ENCODE assay signal across 8 mouse cellular contexts in the genomic region with DNA sequence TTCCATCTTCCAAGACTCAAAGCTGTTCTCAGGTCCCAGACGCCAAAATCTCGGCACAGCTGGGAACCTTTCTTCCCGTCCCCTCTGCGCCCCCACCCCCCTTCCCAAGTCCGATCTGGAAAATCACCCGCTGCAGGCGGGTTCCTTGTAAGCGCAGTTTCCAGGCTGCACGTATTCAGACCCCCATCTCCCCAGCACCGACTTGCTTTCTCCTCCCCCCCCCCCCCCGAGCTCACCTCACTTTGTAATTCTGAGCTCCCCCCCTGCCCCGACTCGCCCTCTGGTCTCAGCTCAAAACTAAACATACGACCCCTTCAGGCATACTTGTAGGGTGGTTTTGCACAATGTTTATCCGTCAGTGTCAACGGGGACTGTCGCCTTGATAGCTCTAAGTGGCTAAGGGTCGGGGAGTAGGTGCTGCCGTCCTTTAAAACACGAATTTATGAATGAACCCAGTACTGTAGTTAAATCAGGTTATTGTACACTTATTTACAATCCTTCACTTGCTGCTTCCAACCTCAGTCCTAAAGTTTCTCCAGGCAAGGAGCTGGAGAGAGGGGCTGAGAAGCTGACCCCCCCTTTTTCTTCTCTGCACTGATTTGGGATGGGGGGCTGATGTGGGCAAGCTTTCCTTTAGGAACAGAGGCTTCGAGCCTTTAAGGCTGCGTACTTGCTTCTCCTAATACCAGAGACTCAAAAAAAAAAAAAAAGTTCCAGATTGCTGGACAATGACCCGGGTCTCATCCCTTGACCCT. TPM values are rescaled to one million over a fixed set of nuclear protein-coding genes. Genes with fewer than 3 reads are reported as not detected.
A peak's percentile ranks its signal among the peaks of the same experiment; 100 is the strongest.
DNase-seq lines count a peak whose midpoint lies in the region; ATAC-seq and TF ChIP-seq lines count a peak whose summit lies in the region.

No protein-coding gene starts in this region.

- peaks cover 6 to 7% of the 10 kb centered on the region in 2 experiments for H3K27me3 ChIP-seq in MEL (ENCODE audit: control insufficient read depth in 1 of 2, insufficient read depth in 2 of 2, low read length in 2 of 2)
- H3K27me3 ChIP-seq in forebrain, embryonic 14.5 days (replicated peaks; ENCODE audit: control insufficient read depth, insufficient read depth, low read length): peaks cover 13% of the 10 kb centered on the region
- peaks cover 74% of the 10 kb centered on the region for H3K27me3 ChIP-seq in liver, embryonic 16.5 days (ENCODE audit: control insufficient read depth, insufficient read depth, low read depth, low read length)

- H3K4me3 ChIP-seq in MEL (ENCODE audit: control insufficient read depth in 1 of 2, insufficient read depth in 1 of 2, low read depth in 2 of 2, low read length in 2 of 2): peak overlapping the region; percentile 40 to 54
- peak overlapping the region; percentile 50 for H3K4me3 ChIP-seq in forebrain, embryonic 14.5 days (ENCODE audit: low read depth, low read length)
- peak overlapping the region; percentile 68 for H3K4me3 ChIP-seq in liver, embryonic 16.5 days (ENCODE audit: low read depth, low read length)

- H3K79me2 ChIP-seq in MEL (ENCODE audit: control insufficient read depth, insufficient read depth, low read length, poor library complexity): no peaks in the 10 kb centered on the region

- WGBS in forebrain, embryonic 14.5 days: 0% methylated on average over 23 of the region's 23 CpGs
- WGBS in liver, embryonic 16.5 days (ENCODE audit: insufficient replicate concordance): under 1% methylated on average over 23 of the region's 23 CpGs

- no peak for TF ChIP-seq POLR2A in MEL (IDR thresholded peaks at IDR 0.05; ENCODE audit: control insufficient read depth in 1 of 2, insufficient read depth in 1 of 2, low read depth in 1 of 2, low read length in 2 of 2, poor library complexity in 1 of 2)

- no peak overlapping the region for H3K27ac ChIP-seq in MEL (ENCODE audit: control insufficient read depth, low read depth, low read length)
- H3K27ac ChIP-seq in forebrain, embryonic 14.5 days (ENCODE audit: low read depth, low read length): no peak overlapping the region
- H3K27ac ChIP-seq in liver, embryonic 16.5 days (ENCODE audit: low read length): no peak overlapping the region

- peaks cover 0 to 17% of the 10 kb centered on the region in 2 experiments; a peak in 2 of 4 replicates for H3K36me3 ChIP-seq in MEL (ENCODE audit: control insufficient read depth in 1 of 2, insufficient read depth in 2 of 2, low read length in 2 of 2)
- no peaks in the 10 kb centered on the region for H3K36me3 ChIP-seq in forebrain, embryonic 14.5 days (ENCODE audit: control insufficient read depth, insufficient read depth, low read length)
- no peaks in the 10 kb centered on the region for H3K36me3 ChIP-seq in liver, embryonic 16.5 days (ENCODE audit: control insufficient read depth, insufficient read depth)

- H3K9me3 ChIP-seq in MEL (replicated peaks; ENCODE audit: insufficient read depth, low read length): no peaks in the 10 kb centered on the region
- H3K9me3 ChIP-seq in forebrain, embryonic 14.5 days (replicated peaks; ENCODE audit: control insufficient read depth, low read length): no peaks in the 10 kb centered on the region
- H3K9me3 ChIP-seq in liver, embryonic 16.5 days (replicated peaks; ENCODE audit: control insufficient read depth, low read length): no peaks in the 10 kb centered on the region

- peak overlapping the region; percentile 100 for H3K4me2 ChIP-seq in forebrain, embryonic 14.5 days (ENCODE audit: low read length)
- H3K4me2 ChIP-seq in liver, embryonic 16.5 days (ENCODE audit: low read depth, low read length): peak overlapping the region; percentile 91

- H3K9ac ChIP-seq in MEL (ENCODE audit: control insufficient read depth, low read depth, low read length, poor library complexity, severe bottlenecking): peak overlapping the region; percentile 33; the same call in 1 of the 2 replicates
- H3K9ac ChIP-seq in forebrain, embryonic 14.5 days (ENCODE audit: low read length): peak overlapping the region; percentile 64
- peak overlapping the region; percentile 29; the same call in 1 of the 2 replicates for H3K9ac ChIP-seq in liver, embryonic 16.5 days (ENCODE audit: low read depth, low read length)

- no peak for TF ChIP-seq RAD21 in MEL (IDR thresholded peaks at IDR 0.05; ENCODE audit: low read depth, low read length)

- DNase-seq in kidney, adult 18-20 months: peak; percentile 32
- no peak for DNase-seq in kidney, postnatal 4 days
- DNase-seq in MEL (ENCODE audit: low read depth, low spot score): peak; percentile 46
- peak; percentile 22 for DNase-seq in forebrain, embryonic 14.5 days (ENCODE audit: low spot score)
- peak; percentile 54 for DNase-seq in testis, postnatal 10 days (ENCODE audit: low spot score)
- no peak for DNase-seq in urinary bladder, adult 2 months (ENCODE audit: low spot score)
- DNase-seq in adrenal gland, adult 8-10 months: no peak

- no peak for TF ChIP-seq CTCF in MEL (IDR thresholded peaks at IDR 0.05 in 2 of 3, conservative IDR thresholded peaks at IDR 0.05 in 1 of 3; ENCODE audit: control insufficient read depth in 1 of 3, insufficient read depth in 1 of 3, low read depth in 2 of 3, low read length in 3 of 3, poor library complexity in 1 of 3, severe bottlenecking in 1 of 3)

- TF ChIP-seq EP300 in MEL (IDR thresholded peaks at IDR 0.05; ENCODE audit: low read depth in 1 of 2, low read length in 2 of 2): no peak

- 0 out of 2 replicates have a peak, but pooled peaks have one; percentile 1 for ATAC-seq in forebrain, embryonic 14.5 days
- ATAC-seq in liver, embryonic 16.5 days (ENCODE audit: low read depth): no peak

- peaks cover 0 to 24% of the 10 kb centered on the region in 2 experiments; a peak in 3 of 4 replicates for H3K4me1 ChIP-seq in MEL (ENCODE audit: control insufficient read depth in 1 of 2, insufficient read depth in 2 of 2, low read length in 2 of 2)
- H3K4me1 ChIP-seq in forebrain, embryonic 14.5 days (ENCODE audit: control insufficient read depth, insufficient read depth, low read length): peaks cover 24% of the 10 kb centered on the region
- H3K4me1 ChIP-seq in liver, embryonic 16.5 days (ENCODE audit: control insufficient read depth, low read depth, low read length): peaks cover 44% of the 10 kb centered on the region

TF ChIP-seq in MEL, 35 proteins besides CTCF, POLR2A, EP300 and RAD21:
- TF ChIP-seq ZNF384 (IDR thresholded peaks at IDR 0.05; ENCODE audit: low read depth, low read length): peak; percentile 45
- TF ChIP-seq KAT2A (conservative IDR thresholded peaks at IDR 0.05; ENCODE audit: low read depth, low read length): no peak

RNA-seq across cellular contexts. Expression of a gene that starts 0.9 kb away (rescaled TPM):
- 0.56 and 1.4 TPM in 2 replicates for total RNA-seq in MEL (2012; rRNA removed)
- under 1 TPM in 1 of 2 experiments, not detected in 1; 0.81 TPM for polyA plus RNA-seq in MEL (2012; ENCODE audit: insufficient read depth in 1 of 2, insufficient read length in 2 of 2, low read depth in 1 of 2, low replicate concordance in 2 of 2, missing spikeins in 1 of 2)
- polyA plus RNA-seq in forebrain, embryonic 14.5 days (2014; fragmentation: Nextera tagmentation; extraction: Ambion mirVana): 1.2 and 1.4 TPM in 2 replicates
- polyA plus RNA-seq in liver, embryonic 16.5 days (2015; fragmentation: Nextera tagmentation; extraction: Ambion mirVana): 1.1 and 1.6 TPM in 2 replicates
- 28.5 and 37.0 TPM in 2 replicates for polyA plus RNA-seq in urinary bladder, adult 2 months (2012; rRNA removed)
- 10 to 100 TPM; 13.3 to 32.9 (median 13.7) TPM for total RNA-seq in adrenal gland, adult 8-10 months (2022)

Comparison
In these comparisons a context has a peak if more than half of its experiments do, and no peak if none do; other contexts are left out.
1. DNase-seq: peak in kidney, adult 18-20 months (single experiment), MEL (single experiment), forebrain, embryonic 14.5 days (single experiment) and testis, postnatal 10 days (single experiment); none in kidney, postnatal 4 days (0 of 2), urinary bladder, adult 2 months (single experiment) and adrenal gland, adult 8-10 months (single experiment).
2. RNA of a gene that starts 0.9 kb away (polyA plus RNA-seq): 28.5 to 37.0 TPM in urinary bladder, adult 2 months; 1.1 to 1.6 TPM in liver, embryonic 16.5 days, 1.2 to 1.4 TPM in forebrain, embryonic 14.5 days and 0.81 TPM in MEL; every median in the first group is over 10 times any median in the second.
3. Peak in every context shown above with its lines, with median percentiles within 50 percentile points of each other: H3K4me3 ChIP-seq and H3K9ac ChIP-seq.